ENCODE assay signal across 23 mouse cellular contexts in the genomic region with DNA sequence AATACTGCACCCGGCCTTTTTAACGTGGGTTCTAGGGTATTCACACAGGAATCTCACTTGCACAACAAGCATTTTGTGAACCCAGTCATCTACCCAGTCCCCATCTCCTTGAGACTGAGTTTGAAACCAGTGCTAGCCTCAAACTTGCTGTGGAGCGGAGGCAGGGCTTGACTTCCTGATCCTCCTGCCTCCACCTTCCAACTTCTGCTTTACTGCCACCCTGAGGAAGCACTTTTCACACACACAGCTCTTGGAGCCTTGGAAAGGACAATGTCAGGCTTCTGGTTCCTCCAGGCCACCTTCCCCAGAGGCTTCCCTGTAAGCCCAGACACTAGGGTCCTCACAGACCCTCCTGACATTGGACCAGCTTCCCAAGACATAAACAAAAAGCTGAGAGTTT. TPM values are rescaled to one million over a fixed set of nuclear protein-coding genes. Genes with fewer than 3 reads are reported as not detected.
DNase-seq lines count a peak whose midpoint lies in the region; ATAC-seq and TF ChIP-seq lines count a peak whose summit lies in the region.
"Had no signal": no experiment of that assay in that cellular context is flagged by ENCODE, and none has a peak within 500 bp of the region (broad histone marks: within the 10 kb centered on the region; RNA-seq: fewer than 3 reads in every experiment).

No protein-coding gene starts in this region.

- DNase-seq in embryonic facial prominence, embryonic 10.5 days (ENCODE audit: low spot score): no peak
- DNase-seq in lung, postnatal 0 days (ENCODE audit: low spot score): no peak
- DNase-seq in lung, postnatal 10 days: no peak
- no peak for DNase-seq in stomach, postnatal 0 days (ENCODE audit: low spot score)
- no peak for DNase-seq in lung, postnatal 25 days (ENCODE audit: low spot score)
- no peak for DNase-seq in kidney, adult 18-20 months
- DNase-seq: cerebellum, adult 11-12 months; cerebellum, postnatal 25 days; forebrain, postnatal 0 days; gastrocnemius, postnatal 25 days; heart, postnatal 36 days; liver, embryonic 13.5 days; lung, postnatal 14 days; thymus, postnatal 4 days had no signal

- no peaks in the 10 kb centered on the region for H3K27me3 ChIP-seq in embryonic facial prominence, embryonic 13.5 days
- peaks cover 38% of the 10 kb centered on the region for H3K27me3 ChIP-seq in embryonic facial prominence, embryonic 10.5 days (replicated peaks; ENCODE audit: low read depth, poor library complexity, severe bottlenecking)
- no peaks in the 10 kb centered on the region for H3K27me3 ChIP-seq in lung, postnatal 0 days (replicated peaks; ENCODE audit: insufficient read depth, low read length)
- no peaks in the 10 kb centered on the region for H3K27me3 ChIP-seq in stomach, postnatal 0 days (ENCODE audit: control insufficient read depth, insufficient read depth, low read length)
- H3K27me3 ChIP-seq: liver, embryonic 13.5 days had no signal

- no peak for TF ChIP-seq EP300 in lung, postnatal 0 days (IDR thresholded peaks at IDR 0.05)
- no peak for TF ChIP-seq EP300 in stomach, postnatal 0 days (optimal IDR thresholded peaks at IDR 0.05)

- peaks cover 27% of the 10 kb centered on the region for H3K4me1 ChIP-seq in embryonic facial prominence, embryonic 13.5 days
- H3K4me1 ChIP-seq in embryonic facial prominence, embryonic 10.5 days: peaks cover 27% of the 10 kb centered on the region
- no peaks in the 10 kb centered on the region for H3K4me1 ChIP-seq in lung, postnatal 0 days (ENCODE audit: insufficient read depth, low read depth, low read length)
- no peaks in the 10 kb centered on the region for H3K4me1 ChIP-seq in stomach, postnatal 0 days (replicated peaks; ENCODE audit: control insufficient read depth, insufficient read depth)
- H3K4me1 ChIP-seq: midbrain, embryonic 12.5 days had no signal

- WGBS in embryonic facial prominence, embryonic 13.5 days: 69% methylated on average over 3 of the region's 3 CpGs
- 64% methylated on average over 3 of the region's 3 CpGs for WGBS in embryonic facial prominence, embryonic 10.5 days
- 72% methylated on average over 3 of the region's 3 CpGs for WGBS in lung, postnatal 0 days
- WGBS in stomach, postnatal 0 days: 61% methylated on average over 3 of the region's 3 CpGs

- no peak overlapping the region for H3K4me3 ChIP-seq in embryonic facial prominence, embryonic 13.5 days
- H3K4me3 ChIP-seq in embryonic facial prominence, embryonic 10.5 days: no peak overlapping the region
- H3K4me3 ChIP-seq in lung, postnatal 0 days (ENCODE audit: low read depth, low read length): no peak overlapping the region
- H3K4me3 ChIP-seq in stomach, postnatal 0 days (ENCODE audit: low read depth, low read length): no peak overlapping the region
- H3K4me3 ChIP-seq: heart, embryonic 13.5 days; left cerebral cortex, adult 2 months; limb, embryonic 10.5 days; liver, embryonic 13.5 days; midbrain, embryonic 12.5 days had no signal

- H3K9ac ChIP-seq in embryonic facial prominence, embryonic 13.5 days: no peak overlapping the region
- no peak overlapping the region for H3K9ac ChIP-seq in lung, postnatal 0 days (replicated peaks; ENCODE audit: low read depth)
- H3K9ac ChIP-seq in stomach, postnatal 0 days (ENCODE audit: low read length): no peak overlapping the region
- H3K9ac ChIP-seq: forebrain, postnatal 0 days; heart, embryonic 13.5 days; liver, embryonic 13.5 days; midbrain, embryonic 12.5 days had no signal

- no peaks in the 10 kb centered on the region for H3K9me3 ChIP-seq in embryonic facial prominence, embryonic 13.5 days
- H3K9me3 ChIP-seq in embryonic facial prominence, embryonic 10.5 days: no peaks in the 10 kb centered on the region
- H3K9me3 ChIP-seq in lung, postnatal 0 days (ENCODE audit: low read length): no peaks in the 10 kb centered on the region
- H3K9me3 ChIP-seq in stomach, postnatal 0 days (ENCODE audit: control insufficient read depth, low read length): no peaks in the 10 kb centered on the region
- H3K9me3 ChIP-seq: heart, embryonic 13.5 days; limb, embryonic 10.5 days; liver, embryonic 13.5 days; midbrain, embryonic 12.5 days had no signal

- H3K27ac ChIP-seq in embryonic facial prominence, embryonic 13.5 days: peak overlapping the region; percentile 11
- H3K27ac ChIP-seq in embryonic facial prominence, embryonic 10.5 days (replicated peaks): no peak overlapping the region
- H3K27ac ChIP-seq in lung, postnatal 0 days (ENCODE audit: low read length): no peak overlapping the region
- no peak overlapping the region for H3K27ac ChIP-seq in stomach, postnatal 0 days (replicated peaks)
- H3K27ac ChIP-seq: heart, embryonic 13.5 days; left cerebral cortex, adult 2 months; limb, embryonic 10.5 days; liver, embryonic 13.5 days; midbrain, embryonic 12.5 days had no signal

- peak; percentile 29 for TF ChIP-seq CTCF in lung, postnatal 0 days (IDR thresholded peaks at IDR 0.05)
- peak; percentile 55 for TF ChIP-seq CTCF in stomach, postnatal 0 days (IDR thresholded peaks at IDR 0.05; ENCODE audit: low read depth)

- no peaks in the 10 kb centered on the region for H3K36me3 ChIP-seq in embryonic facial prominence, embryonic 13.5 days
- H3K36me3 ChIP-seq in embryonic facial prominence, embryonic 10.5 days (replicated peaks): no peaks in the 10 kb centered on the region
- H3K36me3 ChIP-seq in lung, postnatal 0 days (ENCODE audit: insufficient read depth, low read length): no peaks in the 10 kb centered on the region
- H3K36me3 ChIP-seq in stomach, postnatal 0 days (ENCODE audit: control insufficient read depth, insufficient read depth, low read length): no peaks in the 10 kb centered on the region
- H3K36me3 ChIP-seq: heart, embryonic 13.5 days; limb, embryonic 10.5 days; liver, embryonic 13.5 days; midbrain, embryonic 12.5 days had no signal

- H3K4me2 ChIP-seq in embryonic facial prominence, embryonic 13.5 days: no peak overlapping the region
- H3K4me2 ChIP-seq in lung, postnatal 0 days (replicated peaks; ENCODE audit: low read depth, low read length): no peak overlapping the region
- no peak overlapping the region for H3K4me2 ChIP-seq in stomach, postnatal 0 days (replicated peaks; ENCODE audit: low read depth)
- H3K4me2 ChIP-seq: heart, embryonic 13.5 days; liver, embryonic 13.5 days; midbrain, embryonic 12.5 days had no signal

- ATAC-seq in embryonic facial prominence, embryonic 13.5 days (ENCODE audit: insufficient number of reproducible peaks, insufficient read depth, low FRiP score, low TSS enrichment, low read depth): no peak
- ATAC-seq in lung, postnatal 0 days: no peak
- ATAC-seq in granulocyte monocyte progenitor cell, adult 5-6 weeks (replicated peaks; ENCODE audit: poor library complexity, severe bottlenecking): peak; percentile 80
- ATAC-seq in stomach, postnatal 0 days (ENCODE audit: low FRiP score, low TSS enrichment): no peak
- ATAC-seq: forebrain, postnatal 0 days had no signal

RNA-seq across cellular contexts. Expression of gene Gm20547, which starts 1.5 kb away (rescaled TPM):
- polyA plus RNA-seq in embryonic facial prominence, embryonic 13.5 days (2015; fragmentation: Nextera tagmentation; extraction: Ambion mirVana): not detected in 2 replicates
- not detected in 2 replicates for polyA plus RNA-seq in embryonic facial prominence, embryonic 10.5 days (2016; fragmentation: Nextera tagmentation; extraction: Ambion mirVana)
- polyA plus RNA-seq in lung, postnatal 0 days (2015; fragmentation: Nextera tagmentation; extraction: Ambion mirVana): not detected in 2 replicates
- not detected in 2 replicates for total RNA-seq in granulocyte monocyte progenitor cell, adult 5-6 weeks (2014; fragmentation: Nextera tagmentation)
- not detected in 2 replicates for total RNA-seq in granulocyte monocyte progenitor cell, adult 5-6 weeks (2017)
- polyA plus RNA-seq in stomach, postnatal 0 days (2015; fragmentation: Nextera tagmentation; extraction: Ambion mirVana): not detected in 2 replicates
- total RNA-seq: forebrain, postnatal 0 days; gastrocnemius, postnatal 25 days; heart, postnatal 36 days; left cerebral cortex, adult 2 months; neutrophil, adult 5-6 weeks had no signal
- polyA plus RNA-seq: brain, embryonic 14.5 days; forebrain, postnatal 0 days; heart, embryonic 13.5 days; kidney, embryonic 16.5 days; liver, embryonic 13.5 days; midbrain, embryonic 12.5 days had no signal

RNA-seq across cellular contexts. Expression of gene Zbtb12, which starts 4.0 kb away (rescaled TPM):
- polyA plus RNA-seq in embryonic facial prominence, embryonic 13.5 days (2015; fragmentation: Nextera tagmentation; extraction: Ambion mirVana): 5.5 and 7.1 TPM in 2 replicates
- polyA plus RNA-seq in embryonic facial prominence, embryonic 10.5 days (2016; fragmentation: Nextera tagmentation; extraction: Ambion mirVana): 4.8 and 6.2 TPM in 2 replicates
- 0.89 and 0.99 TPM in 2 replicates for polyA plus RNA-seq in lung, postnatal 0 days (2015; fragmentation: Nextera tagmentation; extraction: Ambion mirVana)
- total RNA-seq in granulocyte monocyte progenitor cell, adult 5-6 weeks (2014; fragmentation: Nextera tagmentation): 12.2 and 14.2 TPM in 2 replicates
- total RNA-seq in granulocyte monocyte progenitor cell, adult 5-6 weeks (2017): 13.3 and 15.3 TPM in 2 replicates
- polyA plus RNA-seq in stomach, postnatal 0 days (2015; fragmentation: Nextera tagmentation; extraction: Ambion mirVana): 0.59 and 0.62 TPM in 2 replicates

RNA-seq across cellular contexts. Expression of gene C2, which starts 14.7 kb away (rescaled TPM):
- polyA plus RNA-seq in embryonic facial prominence, embryonic 13.5 days (2015; fragmentation: Nextera tagmentation; extraction: Ambion mirVana): 2.7 and 3.2 TPM in 2 replicates
- 0.55 and 1.6 TPM in 2 replicates for polyA plus RNA-seq in embryonic facial prominence, embryonic 10.5 days (2016; fragmentation: Nextera tagmentation; extraction: Ambion mirVana)
- 11.7 and 13.6 TPM in 2 replicates for polyA plus RNA-seq in lung, postnatal 0 days (2015; fragmentation: Nextera tagmentation; extraction: Ambion mirVana)
- 1.5 and 7.7 TPM in 2 replicates for total RNA-seq in granulocyte monocyte progenitor cell, adult 5-6 weeks (2014; fragmentation: Nextera tagmentation)
- total RNA-seq in granulocyte monocyte progenitor cell, adult 5-6 weeks (2017): 0.47 TPM in 1 of 2 replicates, not detected in the other
- polyA plus RNA-seq in stomach, postnatal 0 days (2015; fragmentation: Nextera tagmentation; extraction: Ambion mirVana): 4.8 and 5.5 TPM in 2 replicates
- total RNA-seq: neutrophil, adult 5-6 weeks had no signal

RNA-seq across cellular contexts. Expression of gene Ehmt2, which starts 14.9 kb away (rescaled TPM):
- 98.5 and 100 TPM in 2 replicates for polyA plus RNA-seq in embryonic facial prominence, embryonic 13.5 days (2015; fragmentation: Nextera tagmentation; extraction: Ambion mirVana)
- polyA plus RNA-seq in embryonic facial prominence, embryonic 10.5 days (2016; fragmentation: Nextera tagmentation; extraction: Ambion mirVana): 96.5 and 103 TPM in 2 replicates
- polyA plus RNA-seq in lung, postnatal 0 days (2015; fragmentation: Nextera tagmentation; extraction: Ambion mirVana): 28.7 and 35.6 TPM in 2 replicates
- 78.2 and 87.0 TPM in 2 replicates for total RNA-seq in granulocyte monocyte progenitor cell, adult 5-6 weeks (2014; fragmentation: Nextera tagmentation)
- total RNA-seq in granulocyte monocyte progenitor cell, adult 5-6 weeks (2017): 90.9 and 120 TPM in 2 replicates
- 23.8 and 26.2 TPM in 2 replicates for polyA plus RNA-seq in stomach, postnatal 0 days (2015; fragmentation: Nextera tagmentation; extraction: Ambion mirVana)

RNA-seq across cellular contexts. Expression of gene Cfb, which starts 21.0 kb away (rescaled TPM):
- 1.6 and 5.7 TPM in 2 replicates for polyA plus RNA-seq in embryonic facial prominence, embryonic 13.5 days (2015; fragmentation: Nextera tagmentation; extraction: Ambion mirVana)
- 2.1 and 2.6 TPM in 2 replicates for polyA plus RNA-seq in embryonic facial prominence, embryonic 10.5 days (2016; fragmentation: Nextera tagmentation; extraction: Ambion mirVana)
- polyA plus RNA-seq in lung, postnatal 0 days (2015; fragmentation: Nextera tagmentation; extraction: Ambion mirVana): 8.1 and 10.6 TPM in 2 replicates
- not detected in 2 replicates for total RNA-seq in granulocyte monocyte progenitor cell, adult 5-6 weeks (2014; fragmentation: Nextera tagmentation)
- not detected in 2 replicates for total RNA-seq in granulocyte monocyte progenitor cell, adult 5-6 weeks (2017)
- polyA plus RNA-seq in stomach, postnatal 0 days (2015; fragmentation: Nextera tagmentation; extraction: Ambion mirVana): 20.7 and 23.9 TPM in 2 replicates
